Comparison of ENCODE assay signal across 18 mouse cellular contexts in genomic region chr13:99720566-99720965, GRCm38 (mm10).
"Had no signal": no experiment of that assay in that cellular context is flagged by ENCODE, and none has a peak within 500 bp of the region (broad histone marks: within the 10 kb centered on the region; RNA-seq: fewer than 3 reads in every experiment).

No protein-coding gene starts in this region.

- H3K27ac ChIP-seq: layer of hippocampus, adult 2 months; liver, embryonic 13.5 days; macrophage; midbrain, embryonic 10.5 days; midbrain, embryonic 13.5 days; neural tube, embryonic 13.5 days; stomach, embryonic 15.5 days had no signal

- H3K27me3 ChIP-seq: megakaryocyte, embryonic 14.5 days; midbrain, embryonic 13.5 days; neural tube, embryonic 13.5 days; stomach, embryonic 15.5 days had no signal

- DNase-seq: kidney, postnatal 10 days; layer of hippocampus, adult 9-11 months; liver, embryonic 13.5 days; lung, embryonic 14.5 days; retina, postnatal 1 day; right cerebral cortex, postnatal 25 days; spleen, adult 18-20 months; thymus, postnatal 25 days had no signal

- H3K4me1 ChIP-seq: liver, embryonic 13.5 days; megakaryocyte, embryonic 14.5 days; stomach, embryonic 15.5 days had no signal

- ATAC-seq: lung, postnatal 0 days; midbrain, embryonic 13.5 days; midbrain, embryonic 16.5 days had no signal

- H3K4me3 ChIP-seq: layer of hippocampus, adult 2 months; liver, embryonic 13.5 days; megakaryocyte, embryonic 14.5 days; midbrain, embryonic 10.5 days; midbrain, embryonic 13.5 days; myocyte; neural tube, embryonic 13.5 days; stomach, embryonic 15.5 days had no signal

- H3K36me3 ChIP-seq: liver, embryonic 13.5 days; midbrain, embryonic 10.5 days; midbrain, embryonic 13.5 days; neural tube, embryonic 13.5 days; stomach, embryonic 15.5 days had no signal
